Mouse (Mus musculus): Measurements from ENCODE around the gene Mpped2. TPM values are rescaled to one million over a fixed set of nuclear protein-coding genes. Genes with fewer than 3 reads are reported as not detected.

Mpped2 gene
- polyA plus RNA-seq, 1 experiment from 2014 or later, result 83.9 TPM

- Histone ChIP-seq H3K4me1 (ENCODE audit: control insufficient read depth, insufficient read depth, low read length) (peaks cover 33% of the 10 kb centered on the region), H3K27me3 (ENCODE audit: control insufficient read depth, insufficient read depth, low read length) (no peaks in the 10 kb centered on the region), H3K9me3 (ENCODE audit: control insufficient read depth, low read length) (no peaks in the 10 kb centered on the region), H3K9ac (ENCODE audit: low read length) (no peak overlapping the region), H3K4me3 (ENCODE audit: low read depth, low read length) (no peak overlapping the region), H3K4me2 (ENCODE audit: low read depth) (no peak overlapping the region), H3K36me3 (ENCODE audit: control insufficient read depth, insufficient read depth, low read length) (no peaks in the 10 kb centered on the region), H3K27ac (ENCODE audit: low read depth, low read length) (peak overlapping the region; percentile 65)
- peak; percentile 60 for DNase-seq (ENCODE audit: low spot score)
- ATAC-seq (ENCODE audit: insufficient read depth, low FRiP score, low TSS enrichment), result peak; percentile 70
- 18% methylated on average over 12 of the region's 12 CpGs for WGBS
Measured at GRCm38 (mm10) chr2:106855623-106856350, 162.7 kb downstream of the Mpped2 start.

GRCm38 (mm10) chr2:106856361-106856961 lies 163.4 kb downstream of the Mpped2 start:
- no peak overlapping the region for H3K4me3 ChIP-seq (ENCODE audit: low read depth, low read length)
- ATAC-seq (ENCODE audit: insufficient read depth, low FRiP score, low TSS enrichment) (peak; percentile 60), DNase-seq (ENCODE audit: low spot score) (peak; percentile 63)
- peaks cover 38% of the 10 kb centered on the region for H3K4me1 ChIP-seq (ENCODE audit: control insufficient read depth, insufficient read depth, low read length)
- 14% methylated on average over 9 of the region's 9 CpGs for WGBS
- no peaks in the 10 kb centered on the region for H3K27me3 ChIP-seq (ENCODE audit: control insufficient read depth, insufficient read depth, low read length)
- peak overlapping the region; percentile 65 for H3K27ac ChIP-seq (ENCODE audit: low read depth, low read length)
- H3K36me3 ChIP-seq (ENCODE audit: control insufficient read depth, insufficient read depth, low read length), result no peaks in the 10 kb centered on the region
- no peak overlapping the region for H3K9ac ChIP-seq (ENCODE audit: low read length)
- no peak overlapping the region for H3K4me2 ChIP-seq (ENCODE audit: low read depth)
- no peaks in the 10 kb centered on the region for H3K9me3 ChIP-seq (ENCODE audit: control insufficient read depth, low read length)

GRCm38 (mm10) chr2:106857258-106857657 lies 164.2 kb downstream of the Mpped2 start:
- no peaks in the 10 kb centered on the region for H3K36me3 ChIP-seq (ENCODE audit: control insufficient read depth, insufficient read depth, low read length)
- DNase-seq (ENCODE audit: low spot score), result no peak
- no peaks in the 10 kb centered on the region for H3K27me3 ChIP-seq (ENCODE audit: control insufficient read depth, insufficient read depth, low read length)
- H3K4me1 ChIP-seq (ENCODE audit: control insufficient read depth, insufficient read depth, low read length), result peaks cover 38% of the 10 kb centered on the region
- no peak overlapping the region for H3K4me2 ChIP-seq (ENCODE audit: low read depth)
- no peak for ATAC-seq (ENCODE audit: insufficient read depth, low FRiP score, low TSS enrichment)
- no peak overlapping the region; the same call in 1 of the 2 replicates for H3K27ac ChIP-seq (ENCODE audit: low read depth, low read length)
- H3K9ac ChIP-seq (ENCODE audit: low read length), result no peak overlapping the region
- H3K4me3 ChIP-seq (ENCODE audit: low read depth, low read length), result no peak overlapping the region
- WGBS, result 80% methylated on average over 4 of the region's 4 CpGs
- no peaks in the 10 kb centered on the region for H3K9me3 ChIP-seq (ENCODE audit: control insufficient read depth, low read length)

- Histone ChIP-seq H3K4me1 (ENCODE audit: control insufficient read depth, insufficient read depth, low read length) (peaks cover 38% of the 10 kb centered on the region), H3K4me2 (ENCODE audit: low read depth) (no peak overlapping the region), H3K36me3 (ENCODE audit: control insufficient read depth, insufficient read depth, low read length) (no peaks in the 10 kb centered on the region), H3K4me3 (ENCODE audit: low read depth, low read length) (no peak overlapping the region), H3K9ac (ENCODE audit: low read length) (no peak overlapping the region), H3K9me3 (ENCODE audit: control insufficient read depth, low read length) (no peaks in the 10 kb centered on the region), H3K27ac (ENCODE audit: low read depth, low read length) (no peak overlapping the region), H3K27me3 (ENCODE audit: control insufficient read depth, insufficient read depth, low read length) (no peaks in the 10 kb centered on the region)
- WGBS, result 52% methylated on average over 4 of the region's 4 CpGs
- no peak for DNase-seq (ENCODE audit: low spot score)
- no peak for ATAC-seq (ENCODE audit: insufficient read depth, low FRiP score, low TSS enrichment)
Measured at GRCm38 (mm10) chr2:106857711-106858110, 164.6 kb downstream of the Mpped2 start.

- H3K36me3 ChIP-seq (ENCODE audit: control insufficient read depth, insufficient read depth, low read length), result no peaks in the 10 kb centered on the region
- H3K4me3 ChIP-seq (ENCODE audit: low read depth, low read length), result no peak overlapping the region
- 0 out of 2 replicates have a peak overlapping the region, but pooled peaks have one; percentile 23 for H3K27ac ChIP-seq (ENCODE audit: low read depth, low read length)
- H3K4me2 ChIP-seq (ENCODE audit: low read depth), result no peak overlapping the region
- H3K9me3 ChIP-seq (ENCODE audit: control insufficient read depth, low read length), result no peaks in the 10 kb centered on the region
- peaks cover 18% of the 10 kb centered on the region for H3K4me1 ChIP-seq (ENCODE audit: control insufficient read depth, insufficient read depth, low read length)
- H3K9ac ChIP-seq (ENCODE audit: low read length), result no peak overlapping the region
- no peaks in the 10 kb centered on the region for H3K27me3 ChIP-seq (ENCODE audit: control insufficient read depth, insufficient read depth, low read length)
- no peak for ATAC-seq (ENCODE audit: insufficient read depth, low FRiP score, low TSS enrichment)
- WGBS, result 66% methylated on average over 21 of the region's 21 CpGs
- no peak for DNase-seq (ENCODE audit: low spot score)
Measured at GRCm38 (mm10) chr2:106860856-106861679, 168.0 kb downstream of the Mpped2 start.

- Histone ChIP-seq H3K9me3 (ENCODE audit: control insufficient read depth, low read length) (no peaks in the 10 kb centered on the region), H3K36me3 (ENCODE audit: control insufficient read depth, insufficient read depth, low read length) (no peaks in the 10 kb centered on the region), H3K9ac (ENCODE audit: low read length) (no peak overlapping the region), H3K4me1 (ENCODE audit: control insufficient read depth, insufficient read depth, low read length) (peaks cover 4% of the 10 kb centered on the region; the same call in 1 of the 2 replicates), H3K27me3 (ENCODE audit: control insufficient read depth, insufficient read depth, low read length) (no peaks in the 10 kb centered on the region), H3K4me3 (ENCODE audit: low read depth, low read length) (no peak overlapping the region), H3K4me2 (ENCODE audit: low read depth) (no peak overlapping the region), H3K27ac (ENCODE audit: low read depth, low read length) (no peak overlapping the region)
- ATAC-seq (ENCODE audit: insufficient read depth, low FRiP score, low TSS enrichment) (no peak), DNase-seq (ENCODE audit: low spot score) (no peak)
- WGBS, result 66% methylated on average over 11 of the region's 11 CpGs
Measured at GRCm38 (mm10) chr2:106863050-106863653, 170.1 kb downstream of the Mpped2 start.

GRCm38 (mm10) chr2:106865148-106865786 lies 172.2 kb downstream of the Mpped2 start:
- no peak overlapping the region for H3K9ac ChIP-seq (ENCODE audit: low read length)
- no peaks in the 10 kb centered on the region for H3K9me3 ChIP-seq (ENCODE audit: control insufficient read depth, low read length)
- no peak overlapping the region for H3K27ac ChIP-seq (ENCODE audit: low read depth, low read length)
- peaks cover 4% of the 10 kb centered on the region; the same call in 1 of the 2 replicates for H3K4me1 ChIP-seq (ENCODE audit: control insufficient read depth, insufficient read depth, low read length)
- no peak for DNase-seq (ENCODE audit: low spot score)
- H3K4me3 ChIP-seq (ENCODE audit: low read depth, low read length), result no peak overlapping the region
- no peak overlapping the region for H3K4me2 ChIP-seq (ENCODE audit: low read depth)
- no peaks in the 10 kb centered on the region for H3K27me3 ChIP-seq (ENCODE audit: control insufficient read depth, insufficient read depth, low read length)
- no peak for ATAC-seq (ENCODE audit: insufficient read depth, low FRiP score, low TSS enrichment)
- H3K36me3 ChIP-seq (ENCODE audit: control insufficient read depth, insufficient read depth, low read length), result no peaks in the 10 kb centered on the region
- 80% methylated on average over 7 of the region's 7 CpGs for WGBS

- Histone ChIP-seq H3K9me3 (ENCODE audit: control insufficient read depth, low read length) (no peaks in the 10 kb centered on the region), H3K4me3 (ENCODE audit: low read depth, low read length) (no peak overlapping the region), H3K4me1 (ENCODE audit: control insufficient read depth, insufficient read depth, low read length) (no peaks in the 10 kb centered on the region; the same call in 1 of the 2 replicates), H3K9ac (ENCODE audit: low read length) (no peak overlapping the region), H3K36me3 (ENCODE audit: control insufficient read depth, insufficient read depth, low read length) (no peaks in the 10 kb centered on the region), H3K27me3 (ENCODE audit: control insufficient read depth, insufficient read depth, low read length) (no peaks in the 10 kb centered on the region), H3K27ac (ENCODE audit: low read depth, low read length) (no peak overlapping the region), H3K4me2 (ENCODE audit: low read depth) (no peak overlapping the region)
- no peak for ATAC-seq (ENCODE audit: insufficient read depth, low FRiP score, low TSS enrichment)
- WGBS, result 54% methylated on average over 5 of the region's 5 CpGs
- DNase-seq (ENCODE audit: low spot score), result no peak
Measured at GRCm38 (mm10) chr2:106866303-106866702, 173.2 kb downstream of the Mpped2 start.

Measured in neural tube, embryonic 11.5 days (tissue).